Mouse (Mus musculus): ENCODE measurements around the gene Utrn. TPM values are rescaled to one million over a fixed set of nuclear protein-coding genes. Genes with fewer than 3 reads are reported as not detected.

Gene Utrn
- total RNA-seq, 2 experiments from 2014 or later, result 40.7 to 46.3 TPM

DNA sequence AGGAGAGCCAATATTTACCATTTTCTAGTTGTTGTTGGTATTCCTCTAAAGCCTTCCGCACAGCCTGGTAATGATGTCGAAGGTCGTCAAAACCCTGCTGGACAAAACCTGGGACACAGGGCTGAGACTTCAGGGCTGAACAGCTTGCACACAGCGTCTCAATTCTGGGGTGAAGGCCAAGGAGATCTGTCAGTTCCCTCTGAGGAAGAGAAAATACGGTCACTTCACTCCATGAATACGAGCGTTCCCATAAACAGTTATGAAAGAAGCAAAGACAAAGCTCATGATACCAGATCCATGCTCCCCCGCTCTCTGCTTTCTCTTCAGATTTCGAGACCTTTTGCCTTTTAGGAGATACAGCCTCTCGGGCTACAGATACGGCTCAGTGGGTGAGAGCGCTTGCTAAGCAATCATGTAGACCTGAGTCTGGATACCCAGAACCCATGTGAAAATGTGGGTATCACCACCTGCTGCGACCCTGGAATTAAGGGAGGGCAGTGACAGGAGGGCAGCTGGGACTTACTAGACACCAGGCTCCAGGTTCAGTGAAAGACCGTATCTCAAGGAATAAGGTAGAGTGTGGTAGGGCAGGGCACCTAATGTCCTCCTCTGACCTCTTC lies 155.8 kb downstream of the Utrn start:
- ATAC-seq (replicated peaks; ENCODE audit: low FRiP score, poor library complexity, severe bottlenecking), result no peak

DNA sequence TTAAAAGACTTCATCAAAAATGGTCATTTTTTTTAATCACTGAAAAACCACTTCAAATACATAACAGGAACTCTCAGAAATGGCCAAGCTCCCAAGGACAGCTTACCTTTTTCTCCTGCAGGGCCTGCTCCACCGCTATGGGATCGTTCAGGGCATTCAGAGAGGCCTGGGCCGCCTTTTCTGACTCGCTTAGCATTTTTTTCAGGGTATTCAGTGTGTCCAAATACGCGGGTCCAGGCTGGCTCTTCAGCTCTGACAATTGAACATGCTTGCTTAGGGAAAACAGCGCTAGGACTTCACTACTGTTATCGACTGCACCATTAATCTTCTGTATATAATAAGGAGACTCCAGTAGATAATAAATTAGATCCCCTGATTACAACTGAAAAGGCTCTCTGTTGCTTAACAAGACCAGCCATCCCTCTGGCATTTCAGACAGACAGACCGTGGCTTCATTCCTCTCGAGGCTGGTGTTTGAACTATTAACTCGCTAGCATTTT lies 157.8 kb downstream of the Utrn start:
- no peak for ATAC-seq (replicated peaks; ENCODE audit: low FRiP score, poor library complexity, severe bottlenecking)

DNA sequence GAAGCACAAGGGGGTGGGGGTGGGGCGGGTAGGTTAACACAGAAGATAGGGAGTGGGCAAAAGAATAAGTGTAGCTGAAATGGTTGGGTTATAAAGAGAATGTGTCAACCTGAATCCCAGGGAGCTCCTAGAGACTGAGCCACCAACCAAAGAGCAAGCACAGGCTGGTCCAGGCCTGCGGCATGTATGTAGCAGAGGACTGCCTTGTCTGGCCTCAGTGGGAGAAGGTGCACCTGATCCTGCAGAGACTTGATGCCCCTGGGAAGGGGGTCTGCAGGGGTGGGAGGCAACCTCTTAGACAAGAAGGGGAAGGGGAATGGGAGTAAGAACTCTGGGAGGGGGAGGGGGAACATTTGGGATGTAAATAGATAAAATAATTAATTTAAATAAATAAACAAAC lies 162.6 kb downstream of the Utrn start:
- no peak for ATAC-seq (replicated peaks; ENCODE audit: low FRiP score, poor library complexity, severe bottlenecking)

DNA sequence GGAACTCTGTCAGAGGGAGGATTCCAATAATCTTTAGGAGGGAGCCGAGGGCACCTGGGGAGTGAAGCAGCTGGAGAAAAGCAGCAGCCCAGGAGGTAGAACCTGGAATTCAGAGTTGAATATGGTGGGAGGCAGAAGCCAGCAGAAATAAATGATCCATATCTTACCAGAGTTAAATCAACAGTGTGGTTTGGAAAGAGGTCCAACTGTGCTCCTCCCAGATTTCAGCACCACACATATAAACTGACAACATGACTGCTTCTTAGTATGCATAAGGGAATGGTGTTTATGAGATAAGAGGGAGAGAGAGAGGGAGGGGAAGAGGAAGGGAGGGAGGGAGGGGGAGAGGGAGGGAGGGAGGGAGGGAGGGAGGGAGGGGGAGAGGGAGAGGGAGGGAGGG lies 163.2 kb downstream of the Utrn start:
- ATAC-seq (replicated peaks; ENCODE audit: low FRiP score, poor library complexity, severe bottlenecking), result no peak

DNA sequence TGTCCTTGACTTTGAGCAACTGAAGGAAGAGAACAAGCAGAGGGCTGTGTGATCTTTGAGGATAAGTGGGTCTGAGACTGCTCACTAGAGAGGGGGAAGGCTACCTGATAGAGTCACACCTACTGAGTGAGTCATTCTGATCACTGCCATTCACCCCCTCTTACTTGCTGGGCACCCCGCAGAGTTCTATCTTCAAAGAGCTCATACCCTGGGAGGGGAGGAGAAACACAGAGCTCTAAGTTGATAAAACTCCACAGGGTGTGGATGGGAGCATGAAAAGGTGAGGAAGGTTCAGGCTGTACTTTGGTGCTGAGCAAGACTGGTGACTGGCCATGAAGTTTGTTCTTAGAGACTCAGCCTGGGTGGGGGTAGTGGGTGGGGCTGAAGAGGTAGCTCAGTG lies 164.9 kb downstream of the Utrn start:
- ATAC-seq (replicated peaks; ENCODE audit: low FRiP score, poor library complexity, severe bottlenecking), result no peak; the same call in 1 of the 2 replicates

DNA sequence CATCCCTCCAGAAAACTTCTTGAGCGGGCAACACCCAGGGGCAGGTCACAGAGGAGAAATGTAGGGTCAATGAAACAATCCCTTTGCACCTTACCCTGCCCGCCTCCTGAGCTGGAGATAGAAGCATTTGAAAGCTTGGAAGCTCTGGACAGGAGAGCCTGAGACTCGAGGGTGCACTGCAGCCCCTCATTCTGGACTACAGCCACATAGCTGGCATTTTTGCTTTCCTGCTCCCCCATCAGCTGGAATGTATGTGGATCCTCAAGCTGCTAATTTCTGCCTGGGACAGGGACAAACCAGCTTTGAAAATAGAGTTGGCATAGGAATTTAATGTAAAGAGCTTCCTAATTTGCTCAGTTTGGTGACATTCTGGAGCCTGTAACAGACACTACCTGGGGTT lies 165.6 kb downstream of the Utrn start:
- ATAC-seq (replicated peaks; ENCODE audit: low FRiP score, poor library complexity, severe bottlenecking), result no peak

DNA sequence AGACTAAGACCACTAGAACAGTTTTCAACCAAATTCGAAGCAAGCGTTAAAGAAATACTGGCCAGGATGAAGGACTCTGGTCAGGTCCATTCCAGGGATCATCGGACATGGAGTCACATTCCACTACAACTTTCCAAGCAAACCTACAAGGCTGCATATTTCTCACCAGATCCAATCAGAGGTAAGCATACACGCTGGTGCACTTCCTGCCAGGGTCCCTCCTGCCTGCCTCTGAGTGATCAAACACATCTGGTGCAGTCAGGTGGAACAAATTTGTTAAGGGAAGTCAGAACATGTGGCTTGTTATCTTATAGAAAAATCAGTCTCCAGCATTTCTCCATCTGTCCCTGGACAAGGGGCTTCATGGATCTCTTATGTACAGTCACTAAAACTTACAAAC lies 167.0 kb downstream of the Utrn start:
- no peak for ATAC-seq (replicated peaks; ENCODE audit: low FRiP score, poor library complexity, severe bottlenecking)

DNA sequence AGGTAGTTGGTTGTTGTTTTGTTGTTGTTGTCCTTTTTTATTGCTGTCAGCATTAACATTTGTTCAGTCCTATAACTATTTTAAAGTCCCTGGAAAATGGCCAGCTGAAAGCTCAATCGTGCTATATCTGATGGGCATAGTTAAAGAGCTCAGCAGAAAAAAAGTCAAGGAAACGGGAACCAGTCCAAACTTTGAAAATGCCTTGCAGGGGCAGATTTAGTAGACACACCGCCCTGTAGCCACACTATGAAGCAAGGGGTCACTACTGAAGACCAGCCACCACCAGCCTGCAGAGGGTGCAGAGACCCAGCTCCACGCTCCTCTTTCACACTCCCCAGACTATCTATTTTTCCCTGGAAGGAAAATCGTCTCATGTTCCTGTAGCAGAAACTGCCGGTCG lies 167.5 kb downstream of the Utrn start:
- ATAC-seq (replicated peaks; ENCODE audit: low FRiP score, poor library complexity, severe bottlenecking), result no peak

DNA sequence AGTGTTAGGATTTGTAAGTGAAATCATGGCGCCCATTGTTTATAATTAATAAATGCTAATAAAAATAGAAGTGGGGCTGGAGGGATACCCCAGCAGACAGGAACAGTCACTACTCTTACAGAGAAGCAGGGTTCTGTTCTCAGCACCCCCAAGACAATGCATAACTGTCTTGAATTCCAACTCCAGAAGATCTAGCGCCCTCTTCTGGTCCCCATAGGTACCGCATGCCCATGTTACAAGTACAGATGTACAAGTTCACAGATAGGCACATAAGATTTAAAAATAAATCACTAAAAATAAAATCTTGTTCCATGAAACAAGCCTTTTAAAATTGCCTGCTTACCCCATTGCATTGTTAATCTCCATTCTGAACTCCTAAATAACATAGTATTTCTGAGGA lies 168.6 kb downstream of the Utrn start:
- no peak for ATAC-seq (replicated peaks; ENCODE audit: low FRiP score, poor library complexity, severe bottlenecking)

DNA sequence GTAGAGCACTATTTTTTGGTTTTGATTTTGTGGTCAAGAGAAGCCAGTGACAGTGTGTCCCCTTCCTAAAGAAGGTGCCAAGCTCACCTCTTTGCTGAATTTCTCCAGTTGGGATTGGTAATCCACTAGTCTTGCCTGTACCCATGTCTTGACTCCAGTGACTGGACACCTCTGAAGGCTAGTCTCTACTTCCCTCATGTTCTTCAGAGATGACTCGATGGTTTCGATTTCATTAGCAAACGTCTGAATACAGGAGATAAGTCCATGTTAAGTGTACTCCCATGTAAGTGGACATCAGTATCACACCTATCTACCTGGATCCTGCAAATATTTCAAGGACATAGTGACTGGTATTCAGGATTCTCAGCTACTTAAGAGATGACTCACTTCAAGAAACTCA lies 171.3 kb downstream of the Utrn start:
- no peak for ATAC-seq (replicated peaks; ENCODE audit: low FRiP score, poor library complexity, severe bottlenecking)

DNA sequence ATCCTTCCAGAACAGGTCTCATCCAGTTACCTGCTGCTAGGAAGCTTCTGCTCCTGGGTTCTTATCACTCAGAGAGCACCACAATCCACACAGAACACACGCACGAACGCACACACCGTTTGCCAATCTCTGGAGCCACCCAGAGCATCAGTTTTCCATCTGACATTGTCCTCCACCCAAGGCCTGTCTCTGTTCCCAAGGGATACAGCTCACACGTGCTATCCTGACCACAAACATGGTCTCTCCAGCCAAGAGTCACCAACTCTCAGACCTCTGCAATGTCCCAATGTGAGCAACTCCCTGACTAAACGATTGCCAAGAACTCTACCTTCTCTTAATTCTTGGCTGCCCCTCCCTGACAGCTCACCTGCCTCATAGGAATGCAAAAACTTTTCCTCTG lies 172.5 kb downstream of the Utrn start:
- no peak for ATAC-seq (replicated peaks; ENCODE audit: low FRiP score, poor library complexity, severe bottlenecking)

DNA sequence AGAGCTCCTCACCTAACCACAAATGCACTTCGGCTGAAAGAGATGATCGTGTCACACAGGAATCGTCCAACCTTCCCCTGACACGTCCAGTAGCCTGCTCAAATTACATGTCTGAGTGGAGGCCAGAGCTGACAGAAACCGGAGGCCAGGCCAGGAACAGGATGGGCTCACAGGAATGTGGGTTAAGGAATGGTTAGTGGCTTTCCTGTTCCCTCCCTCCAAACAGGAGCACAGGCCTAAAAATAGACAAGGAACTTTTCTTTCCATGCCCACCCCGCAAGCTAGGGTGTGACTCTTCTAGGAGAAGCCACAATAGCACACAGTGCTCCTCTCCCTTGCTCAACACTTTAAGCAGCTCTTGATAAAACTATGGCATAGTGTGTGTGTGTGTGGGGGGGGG lies 174.4 kb downstream of the Utrn start:
- no peak for ATAC-seq (replicated peaks; ENCODE audit: low FRiP score, poor library complexity, severe bottlenecking)

DNA sequence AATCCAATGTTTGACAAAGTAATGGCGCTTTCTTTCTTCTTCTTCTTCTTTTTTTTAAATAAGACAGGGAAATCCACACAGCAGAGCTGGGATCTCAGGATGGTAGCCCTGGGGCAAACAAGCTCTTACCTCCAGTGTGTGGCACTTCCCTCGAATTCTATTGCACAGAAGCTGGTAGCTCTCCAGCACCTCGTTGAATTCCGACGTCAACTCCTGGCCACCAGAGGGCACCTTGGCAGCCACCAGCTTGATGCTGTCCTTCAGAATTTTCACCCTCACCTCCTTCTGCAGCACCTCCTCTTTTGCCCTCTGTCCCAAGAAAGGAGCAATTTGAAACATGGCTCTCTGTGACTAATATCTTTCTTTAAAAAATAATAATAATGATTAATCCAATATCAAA lies 178.6 kb downstream of the Utrn start:
- ATAC-seq (replicated peaks; ENCODE audit: low FRiP score, poor library complexity, severe bottlenecking), result 0 out of 2 replicates have a peak, but pooled peaks have one; percentile 49

DNA sequence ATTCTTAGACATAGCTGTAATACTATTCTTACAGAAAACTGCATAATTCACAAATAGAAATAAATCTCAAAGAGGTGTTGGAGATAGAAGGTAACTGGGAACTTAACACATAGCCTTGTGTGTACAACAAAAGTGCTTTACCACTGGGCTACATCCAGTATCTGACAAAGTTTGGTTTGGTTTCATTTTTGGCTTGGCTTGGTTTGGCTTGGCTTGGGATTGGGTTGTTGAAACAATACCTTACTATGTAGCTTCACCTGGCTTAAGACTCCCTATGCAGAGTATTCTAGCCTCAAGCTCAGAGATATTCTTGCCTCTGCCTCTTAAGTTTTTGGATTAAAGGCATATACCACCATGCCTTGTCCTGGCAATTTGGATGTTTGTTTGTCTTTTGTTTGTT lies 183.5 kb downstream of the Utrn start:
- ATAC-seq (replicated peaks; ENCODE audit: low FRiP score, poor library complexity, severe bottlenecking), result no peak

DNA sequence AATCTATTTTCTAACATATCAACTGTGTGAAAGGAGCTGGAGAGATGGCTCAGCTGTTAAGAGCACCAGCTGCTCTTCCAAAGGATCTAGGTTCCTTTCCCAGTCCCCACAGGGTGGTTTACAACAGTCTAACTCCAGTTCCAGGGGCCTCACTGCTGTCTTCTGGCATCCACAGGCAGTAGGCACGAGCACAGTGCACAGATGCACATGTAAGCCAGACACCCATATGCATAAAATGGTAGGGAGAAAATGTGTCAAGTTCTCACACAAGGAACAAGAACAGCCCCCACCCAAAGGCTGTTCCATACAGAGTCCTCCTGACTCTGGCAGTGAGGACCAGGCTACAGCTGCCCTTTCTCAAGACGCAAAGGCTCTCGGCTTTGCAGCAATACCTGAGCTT lies 185.1 kb downstream of the Utrn start:
- ATAC-seq (replicated peaks; ENCODE audit: low FRiP score, poor library complexity, severe bottlenecking), result no peak

DNA sequence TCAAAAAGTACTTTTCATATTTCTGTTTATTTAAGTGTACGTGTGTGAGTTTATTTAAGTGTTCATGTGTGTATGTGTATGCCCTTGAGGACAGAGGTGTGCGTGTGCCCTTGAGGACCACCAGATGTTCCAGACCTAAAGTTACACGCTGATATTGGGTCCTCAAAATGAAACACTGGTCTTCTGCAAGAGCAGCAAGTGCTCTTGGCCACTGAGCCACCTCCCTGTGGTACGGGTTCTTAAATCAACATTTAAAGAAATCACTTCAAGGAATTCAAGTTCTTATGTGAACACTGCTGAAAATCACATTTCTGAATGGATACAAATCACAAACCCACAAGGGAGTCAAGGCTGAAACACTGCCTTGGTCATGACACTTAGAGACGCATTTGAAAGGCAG lies 195.9 kb downstream of the Utrn start:
- no peak for ATAC-seq (replicated peaks; ENCODE audit: low FRiP score, poor library complexity, severe bottlenecking)

DNA sequence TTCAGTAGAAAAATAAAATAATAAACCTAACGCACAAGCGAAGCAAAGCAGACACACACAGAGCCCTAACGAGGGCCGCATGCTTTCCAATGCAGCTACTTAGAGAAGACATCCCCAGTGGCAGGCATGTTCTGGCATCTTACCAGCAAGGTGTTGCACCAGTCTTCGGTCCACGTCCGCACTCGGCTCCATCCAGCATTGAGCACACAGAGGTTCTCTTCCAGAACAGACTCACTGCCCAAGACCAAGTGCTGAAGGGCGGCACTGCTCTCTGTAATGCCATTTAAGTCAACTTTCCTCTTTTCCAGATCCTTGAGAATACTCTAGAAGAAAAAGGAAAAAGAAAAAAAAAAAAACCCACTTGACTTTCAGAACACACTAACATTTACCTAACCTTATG lies 197.6 kb downstream of the Utrn start:
- no peak for ATAC-seq (replicated peaks; ENCODE audit: low FRiP score, poor library complexity, severe bottlenecking)

DNA sequence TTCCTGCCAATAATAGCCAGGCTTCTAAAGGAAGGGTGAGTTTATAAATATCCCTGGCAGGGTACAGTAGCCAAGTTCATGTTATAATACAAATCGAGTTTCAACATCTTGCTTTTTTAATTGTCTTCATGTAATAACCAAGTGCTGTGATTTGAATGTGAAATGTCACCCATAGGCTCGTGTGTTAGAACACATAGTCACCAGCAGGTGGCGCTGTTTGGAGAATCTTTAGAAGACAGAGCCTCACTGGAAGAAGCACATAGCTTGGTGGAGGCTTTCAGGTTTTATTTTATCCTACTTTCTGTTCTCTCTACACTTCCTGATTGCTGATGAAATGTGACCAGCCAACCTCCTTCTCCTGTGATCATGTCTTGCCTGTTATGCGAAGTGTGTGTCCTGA lies 207.1 kb downstream of the Utrn start:
- ATAC-seq (replicated peaks; ENCODE audit: low FRiP score, poor library complexity, severe bottlenecking), result no peak

DNA sequence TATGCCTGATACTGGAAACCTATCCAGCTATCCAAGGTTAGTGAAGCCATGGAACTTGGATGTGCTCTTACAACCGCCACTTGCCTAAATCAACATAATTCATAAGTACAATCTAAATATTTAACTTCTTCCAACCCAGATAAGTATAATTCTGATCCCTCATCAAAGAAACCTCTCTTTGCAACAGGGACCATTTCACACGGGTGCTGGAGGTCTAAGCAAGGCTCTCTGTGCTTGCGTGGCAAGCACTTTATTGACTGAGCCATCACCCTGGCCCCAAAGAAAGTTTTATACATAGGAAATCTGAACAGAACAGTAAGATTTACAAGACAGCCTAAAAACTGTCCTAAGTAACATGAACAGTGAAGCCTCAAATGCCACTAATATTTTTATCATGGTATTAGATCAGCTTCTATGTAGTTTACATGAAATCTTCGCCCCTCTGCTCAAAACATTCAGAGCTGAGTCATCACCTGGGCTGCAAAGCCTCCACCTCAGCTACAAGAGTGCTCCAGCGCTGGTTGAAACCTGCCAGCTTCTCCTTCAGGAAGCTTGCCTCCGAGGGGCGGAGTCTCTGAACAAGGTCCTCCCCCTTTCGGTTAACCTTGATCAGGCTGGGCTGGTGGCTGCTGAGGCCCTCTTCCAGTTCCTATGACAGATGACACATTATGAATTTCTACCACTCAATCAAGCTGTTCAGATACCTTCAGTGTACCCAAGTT lies 211.0 kb downstream of the Utrn start:
- ATAC-seq (replicated peaks; ENCODE audit: low FRiP score, poor library complexity, severe bottlenecking), result no peak

DNA sequence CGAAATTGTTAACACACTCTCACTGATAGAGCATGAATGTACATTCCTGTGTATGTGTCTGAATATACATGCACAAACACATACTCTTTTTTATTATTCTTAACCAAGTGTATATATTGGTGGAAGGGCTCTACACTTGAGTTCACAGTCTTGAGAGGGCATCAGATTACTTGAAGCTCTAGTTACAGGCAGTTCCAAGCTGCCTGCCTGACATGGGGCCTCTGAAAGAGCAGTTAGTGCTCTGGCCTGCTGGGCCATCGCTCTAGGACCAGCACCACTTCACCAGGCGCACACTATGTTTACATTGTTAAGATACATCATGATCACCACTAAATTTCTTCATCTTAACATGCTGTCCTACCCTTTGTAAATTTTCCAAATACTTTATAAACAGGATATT lies 216.2 kb downstream of the Utrn start:
- ATAC-seq (replicated peaks; ENCODE audit: low FRiP score, poor library complexity, severe bottlenecking), result no peak

DNA sequence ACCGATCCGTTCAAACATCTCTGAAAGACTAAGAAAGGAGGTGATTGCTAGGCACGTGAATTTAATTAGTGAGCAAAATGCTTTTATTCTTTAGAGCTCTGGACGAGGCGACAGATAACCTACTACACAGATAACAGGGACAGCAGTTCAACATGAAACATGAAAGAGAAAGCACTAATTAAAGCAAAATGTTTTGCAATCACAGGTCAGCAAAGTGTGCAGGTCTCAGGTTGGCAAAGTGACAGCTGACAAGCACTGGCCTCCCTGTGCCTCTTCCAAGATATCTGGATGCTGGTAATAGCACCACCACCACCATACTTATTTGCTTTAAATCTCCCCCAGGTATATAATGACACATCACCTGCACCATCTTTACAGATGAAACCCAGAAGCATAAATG lies 223.0 kb downstream of the Utrn start:
- no peak for ATAC-seq (replicated peaks; ENCODE audit: low FRiP score, poor library complexity, severe bottlenecking)

DNA sequence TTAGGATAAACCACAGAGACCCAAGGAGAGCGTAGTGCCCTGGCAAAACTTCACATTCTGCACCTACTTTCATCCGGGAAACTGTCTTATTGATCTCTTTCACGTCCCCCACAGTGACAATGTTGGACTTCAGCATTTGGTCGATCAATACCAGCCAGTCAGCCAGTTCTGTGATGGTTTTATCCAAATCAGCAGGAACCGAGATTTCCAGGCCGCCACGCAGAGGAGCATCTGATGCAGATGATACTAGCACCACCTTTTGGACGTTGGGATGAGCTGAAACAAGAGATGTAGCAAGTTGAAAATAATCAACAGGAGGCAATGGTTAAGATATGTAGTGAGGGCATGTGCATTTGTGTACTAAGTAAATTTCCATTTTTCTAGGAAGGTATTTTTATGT lies 225.8 kb downstream of the Utrn start:
- no peak for ATAC-seq (replicated peaks; ENCODE audit: low FRiP score, poor library complexity, severe bottlenecking)
